Mouse (Mus musculus): ENCODE measurements around the gene Sec13. TPM values are rescaled to one million over a fixed set of nuclear protein-coding genes. Genes with fewer than 3 reads are reported as not detected.

Sec13 gene
- polyA plus RNA-seq, 1 experiment from 2014 or later, result 184 TPM

DNA sequence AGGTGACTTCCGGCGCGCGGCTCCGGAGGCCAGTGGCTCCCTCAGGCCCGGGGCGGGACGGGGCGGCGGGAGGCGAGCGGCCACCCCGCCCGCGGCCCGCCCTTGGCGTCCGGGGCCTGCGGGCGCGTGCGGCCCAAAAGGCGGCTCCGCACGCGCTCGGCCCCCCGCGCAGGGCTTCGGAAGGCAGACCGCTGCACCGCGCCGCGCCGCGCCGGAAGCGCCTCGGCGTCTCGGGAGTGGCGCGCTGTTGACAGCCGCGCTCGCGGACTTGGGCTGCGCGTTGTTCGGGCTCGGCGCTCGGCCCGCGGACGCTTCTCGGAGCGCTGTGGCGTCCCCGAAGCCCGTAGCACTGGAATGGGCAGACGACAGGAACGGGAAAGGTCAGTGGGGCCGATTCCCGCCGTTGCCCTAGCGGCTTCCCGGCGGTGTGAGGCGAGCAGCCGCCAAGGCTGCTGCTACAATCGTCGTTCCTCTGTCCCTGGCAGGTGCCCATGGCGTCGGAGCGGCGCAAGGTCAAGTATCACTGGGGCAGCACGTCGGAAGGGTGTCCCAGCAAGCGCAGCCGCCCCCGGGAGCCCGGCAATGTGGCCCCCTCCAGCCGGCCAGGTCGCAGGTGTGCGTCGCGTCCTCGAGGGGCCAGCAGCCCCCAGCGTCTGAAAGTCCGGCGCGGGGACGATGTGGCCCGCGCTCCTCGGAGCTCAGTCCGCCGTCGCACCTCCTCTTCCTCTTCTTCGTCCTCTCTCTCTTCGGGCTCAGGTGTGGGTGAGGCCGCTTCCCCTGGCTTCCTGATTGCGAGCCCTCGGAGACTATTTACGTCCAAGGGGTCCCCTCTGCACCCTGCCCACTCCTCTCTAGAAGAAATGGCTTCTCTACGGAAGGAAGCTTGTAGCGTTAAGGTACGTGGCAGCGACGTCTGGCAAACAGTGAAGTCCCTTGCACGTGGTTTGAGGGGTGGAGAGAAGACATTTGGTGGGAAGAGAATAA lies 43.0 kb downstream of the Sec13 start:
- peak overlapping the region; percentile 88 for H3K9ac ChIP-seq (ENCODE audit: low read length)
- under 1% methylated on average over 94 of the region's 113 CpGs for WGBS
- ATAC-seq (ENCODE audit: low FRiP score, low TSS enrichment) (no peak; the same call in 1 of the 2 replicates), DNase-seq (ENCODE audit: low spot score) (no peak)
- H3K9me3 ChIP-seq (ENCODE audit: control insufficient read depth, low read length), result no peaks in the 10 kb centered on the region
- H3K36me3 ChIP-seq (ENCODE audit: control insufficient read depth, insufficient read depth, low read length), result peaks cover 9% of the 10 kb centered on the region; the same call in 1 of the 2 replicates
- H3K27ac ChIP-seq (replicated peaks), result peak overlapping the region; percentile 96
- H3K27me3 ChIP-seq (ENCODE audit: control insufficient read depth, insufficient read depth, low read length), result no peaks in the 10 kb centered on the region
- TF ChIP-seq EP300 (optimal IDR thresholded peaks at IDR 0.05) (no peak), CTCF (IDR thresholded peaks at IDR 0.05; ENCODE audit: low read depth) (no peak)
- peaks cover 2% of the 10 kb centered on the region; the same call in 1 of the 2 replicates for H3K4me1 ChIP-seq (replicated peaks; ENCODE audit: control insufficient read depth, insufficient read depth)
- peak overlapping the region; percentile 96 for H3K4me2 ChIP-seq (replicated peaks; ENCODE audit: low read depth)
- H3K4me3 ChIP-seq (ENCODE audit: low read depth, low read length), result peak overlapping the region; percentile 82

DNA sequence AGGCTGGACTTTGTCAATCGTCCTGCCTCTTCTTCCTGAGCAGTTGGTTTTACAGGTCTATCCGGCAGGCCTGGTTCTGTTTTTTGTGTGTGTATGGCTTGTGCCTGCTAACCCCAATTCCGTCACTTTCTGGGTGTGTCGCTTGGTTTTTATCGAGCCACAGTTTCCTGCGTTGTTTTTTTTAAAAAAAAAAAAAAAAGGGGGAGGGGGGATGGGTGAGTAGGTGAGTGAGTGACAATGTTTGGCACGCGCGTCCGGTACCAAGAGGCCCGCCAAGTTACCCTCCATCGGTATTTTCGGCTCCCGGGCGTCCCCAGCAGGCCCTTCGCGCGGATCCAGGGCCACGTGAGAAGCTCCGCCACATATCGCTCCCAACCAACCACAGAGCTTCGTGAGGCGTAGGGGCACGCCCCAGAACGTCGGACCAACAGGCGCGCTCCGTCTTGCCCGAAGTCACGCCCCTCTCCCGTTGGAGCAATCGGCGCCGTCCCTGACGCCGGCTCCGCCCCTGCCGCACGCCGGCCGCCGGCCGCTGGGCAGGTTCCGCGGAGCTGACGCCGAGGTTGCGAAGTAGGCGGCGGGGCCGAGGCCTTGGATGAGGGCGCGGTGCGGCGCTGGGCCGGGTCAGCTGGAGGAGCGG lies 43.8 kb downstream of the Sec13 start, which contains the start of gene Tatdn2:
Tatdn2 (plus strand) TSS at position 469 of the 640 bp plus-strand sequence.
- peak within 1 kb of the TSS; percentile 88 for H3K9ac ChIP-seq (ENCODE audit: low read length)
- peak within 1 kb of the TSS; percentile 96 for H3K27ac ChIP-seq (replicated peaks)
- H3K9me3 ChIP-seq (ENCODE audit: control insufficient read depth, low read length), result no peaks in the 10 kb centered on the region
- peaks cover 2% of the 10 kb centered on the region; the same call in 1 of the 2 replicates for H3K4me1 ChIP-seq (replicated peaks; ENCODE audit: control insufficient read depth, insufficient read depth)
- H3K4me3 ChIP-seq (ENCODE audit: low read depth, low read length), result peak within 1 kb of the TSS; percentile 82
- under 1% methylated on average over 58 of the region's 58 CpGs for WGBS
- TF ChIP-seq EP300 (optimal IDR thresholded peaks at IDR 0.05) (peak; percentile 93), CTCF (IDR thresholded peaks at IDR 0.05; ENCODE audit: low read depth) (peak; percentile 52)
- no peaks in the 10 kb centered on the region for H3K27me3 ChIP-seq (ENCODE audit: control insufficient read depth, insufficient read depth, low read length)
- DNase-seq (ENCODE audit: low spot score), result peak; percentile 98
- H3K36me3 ChIP-seq (ENCODE audit: control insufficient read depth, insufficient read depth, low read length), result peaks cover 2% of the 10 kb centered on the region; the same call in 1 of the 2 replicates
- ATAC-seq (ENCODE audit: low FRiP score, low TSS enrichment), result peak; percentile 98
- peak within 1 kb of the TSS; percentile 96 for H3K4me2 ChIP-seq (replicated peaks; ENCODE audit: low read depth)

DNA sequence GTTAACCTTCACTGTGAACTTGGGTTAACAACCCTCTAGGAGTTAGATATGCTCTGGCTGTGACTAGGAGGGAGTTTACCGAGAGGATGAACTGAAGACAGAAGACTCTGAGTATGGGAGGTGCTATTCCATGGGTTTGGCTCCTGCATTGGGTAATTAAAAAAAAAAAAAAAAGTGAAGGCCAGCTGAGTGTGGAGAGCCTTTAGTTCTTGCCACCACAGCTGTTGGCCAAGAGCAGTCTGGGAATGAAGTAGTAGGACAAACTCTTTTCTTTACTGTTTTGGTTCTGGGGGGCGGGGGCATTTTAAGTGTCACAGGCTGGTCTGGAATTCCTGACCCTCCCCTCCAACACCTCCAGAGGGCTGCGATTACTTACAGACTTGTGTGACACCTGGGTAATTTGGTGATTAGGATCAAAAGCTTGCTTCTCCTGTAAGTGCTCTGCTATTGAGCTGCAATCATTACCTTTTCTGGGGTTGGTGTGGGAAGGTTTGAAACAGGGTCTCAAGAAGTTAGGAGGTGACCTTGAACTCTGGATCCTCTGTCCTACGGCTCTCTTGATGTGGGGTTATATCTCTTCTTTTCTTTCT lies 44.7 kb downstream of the Sec13 start:
- Histone ChIP-seq H3K9me3 (ENCODE audit: control insufficient read depth, low read length) (no peaks in the 10 kb centered on the region), H3K36me3 (ENCODE audit: control insufficient read depth, insufficient read depth, low read length) (peaks cover 2% of the 10 kb centered on the region; the same call in 1 of the 2 replicates), H3K27me3 (ENCODE audit: control insufficient read depth, insufficient read depth, low read length) (no peaks in the 10 kb centered on the region), H3K4me2 (replicated peaks; ENCODE audit: low read depth) (peak overlapping the region; percentile 46; the same call in 1 of the 2 replicates), H3K4me1 (replicated peaks; ENCODE audit: control insufficient read depth, insufficient read depth) (peaks cover 4% of the 10 kb centered on the region; the same call in 1 of the 2 replicates), H3K4me3 (ENCODE audit: low read depth, low read length) (no peak overlapping the region), H3K9ac (ENCODE audit: low read length) (no peak overlapping the region), H3K27ac (replicated peaks) (peak overlapping the region; percentile 96)
- no peak for DNase-seq (ENCODE audit: low spot score)
- WGBS, result 43% methylated on average over 4 of the region's 4 CpGs
- TF ChIP-seq CTCF (IDR thresholded peaks at IDR 0.05; ENCODE audit: low read depth) (no peak), EP300 (optimal IDR thresholded peaks at IDR 0.05) (no peak)
- ATAC-seq (ENCODE audit: low FRiP score, low TSS enrichment), result no peak

DNA sequence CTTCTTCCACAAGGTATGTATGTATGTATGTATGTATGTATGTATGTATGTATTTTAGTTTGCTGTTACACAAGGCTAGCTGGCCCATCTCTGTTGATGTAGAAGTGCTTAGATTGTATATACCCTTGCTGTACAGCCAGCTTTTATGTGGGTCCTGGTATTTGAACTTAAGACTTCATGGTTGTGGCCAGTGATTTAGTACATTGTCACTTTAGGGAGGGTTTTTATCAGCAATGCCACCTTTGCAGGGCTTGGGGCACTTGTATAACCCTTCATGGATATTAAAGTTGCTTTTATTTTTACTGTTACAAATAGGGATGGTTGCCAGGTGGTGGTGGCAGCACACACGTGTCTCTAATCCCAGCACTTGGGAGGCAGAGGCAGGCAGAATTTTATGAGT lies 45.3 kb downstream of the Sec13 start:
- H3K4me2 ChIP-seq (replicated peaks; ENCODE audit: low read depth), result no peak overlapping the region
- ATAC-seq (ENCODE audit: low FRiP score, low TSS enrichment) (no peak), DNase-seq (ENCODE audit: low spot score) (no peak)
- no peak overlapping the region for H3K9ac ChIP-seq (ENCODE audit: low read length)
- H3K4me3 ChIP-seq (ENCODE audit: low read depth, low read length), result no peak overlapping the region
- TF ChIP-seq CTCF (IDR thresholded peaks at IDR 0.05; ENCODE audit: low read depth) (no peak), EP300 (optimal IDR thresholded peaks at IDR 0.05) (no peak)
- peaks cover 2% of the 10 kb centered on the region; the same call in 1 of the 2 replicates for H3K36me3 ChIP-seq (ENCODE audit: control insufficient read depth, insufficient read depth, low read length)
- peaks cover 4% of the 10 kb centered on the region; the same call in 1 of the 2 replicates for H3K4me1 ChIP-seq (replicated peaks; ENCODE audit: control insufficient read depth, insufficient read depth)
- no peaks in the 10 kb centered on the region for H3K27me3 ChIP-seq (ENCODE audit: control insufficient read depth, insufficient read depth, low read length)
- no peak overlapping the region for H3K27ac ChIP-seq (replicated peaks)
- H3K9me3 ChIP-seq (ENCODE audit: control insufficient read depth, low read length), result no peaks in the 10 kb centered on the region
- WGBS, result 54% methylated on average over 1 of the region's 1 CpGs

DNA sequence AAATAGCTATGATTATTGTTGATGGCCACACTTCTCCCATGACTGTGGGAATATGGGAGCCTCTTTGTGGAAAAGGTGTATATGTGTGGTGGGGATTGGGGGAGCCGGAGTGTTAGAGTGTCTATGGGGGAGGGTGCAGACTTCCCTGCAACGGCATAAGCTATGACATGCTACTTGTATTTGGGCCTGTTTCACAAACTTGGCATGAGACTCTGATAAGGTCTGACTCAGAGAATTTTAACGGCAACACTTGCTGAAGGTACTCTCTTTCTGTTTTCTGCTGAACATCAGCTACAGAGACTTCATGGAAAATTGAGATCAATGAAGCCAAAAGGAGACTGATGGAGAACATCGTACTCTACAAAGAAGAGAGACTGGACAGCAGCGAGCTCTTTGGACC lies 47.2 kb downstream of the Sec13 start:
- H3K27me3 ChIP-seq (ENCODE audit: control insufficient read depth, insufficient read depth, low read length), result no peaks in the 10 kb centered on the region
- H3K4me3 ChIP-seq (ENCODE audit: low read depth, low read length), result no peak overlapping the region
- TF ChIP-seq EP300 (optimal IDR thresholded peaks at IDR 0.05) (no peak), CTCF (IDR thresholded peaks at IDR 0.05; ENCODE audit: low read depth) (no peak)
- DNase-seq (ENCODE audit: low spot score), result no peak
- peaks cover 2% of the 10 kb centered on the region; the same call in 1 of the 2 replicates for H3K36me3 ChIP-seq (ENCODE audit: control insufficient read depth, insufficient read depth, low read length)
- H3K4me1 ChIP-seq (replicated peaks; ENCODE audit: control insufficient read depth, insufficient read depth), result peaks cover 7% of the 10 kb centered on the region
- no peak for ATAC-seq (ENCODE audit: low FRiP score, low TSS enrichment)
- WGBS, result 80% methylated on average over 5 of the region's 5 CpGs
- H3K9me3 ChIP-seq (ENCODE audit: control insufficient read depth, low read length), result no peaks in the 10 kb centered on the region
- no peak overlapping the region for H3K9ac ChIP-seq (ENCODE audit: low read length)
- no peak overlapping the region for H3K4me2 ChIP-seq (replicated peaks; ENCODE audit: low read depth)
- H3K27ac ChIP-seq (replicated peaks), result no peak overlapping the region
